Mouse (Mus musculus) bone marrow macrophage, adult 2 months (primary cell): ENCODE results near the gene Kdm8.

Experiments
- CTCF ChIP-seq: IDR thresholded peaks from 2 replicates; pipeline ENCODE4 v1.5.1; 2012; ENCODE audit warnings: low read depth, mild to moderate bottlenecking, low read length, moderate library complexity
- POLR2A ChIP-seq: IDR thresholded peaks from 2 replicates; pipeline ENCODE4 v1.6.1; 2012; ENCODE audit warnings: mild to moderate bottlenecking, low read depth, low read length, borderline replicate concordance

GRCm38 (mm10) chr7:125488706-125489105 lies 44.2 kb downstream of the Kdm8 start:
- TF ChIP-seq POLR2A (no peak), CTCF (no peak)
